Mouse (Mus musculus): ENCODE measurements around the gene Ahnak. TPM values are rescaled to one million over a fixed set of nuclear protein-coding genes. Genes with fewer than 3 reads are reported as not detected.
A peak's percentile ranks its signal among the peaks of the same experiment; 100 is the strongest.

The Ahnak gene
- 10 to 100 TPM; 18.1 to 19.9 TPM for total RNA-seq (2021)
- long read RNA-seq, partial matches to known transcripts: 0 of 1 reads
- long read RNA-seq, other reads (novel, unspliced or antisense): 1 of 1 reads

DNA sequence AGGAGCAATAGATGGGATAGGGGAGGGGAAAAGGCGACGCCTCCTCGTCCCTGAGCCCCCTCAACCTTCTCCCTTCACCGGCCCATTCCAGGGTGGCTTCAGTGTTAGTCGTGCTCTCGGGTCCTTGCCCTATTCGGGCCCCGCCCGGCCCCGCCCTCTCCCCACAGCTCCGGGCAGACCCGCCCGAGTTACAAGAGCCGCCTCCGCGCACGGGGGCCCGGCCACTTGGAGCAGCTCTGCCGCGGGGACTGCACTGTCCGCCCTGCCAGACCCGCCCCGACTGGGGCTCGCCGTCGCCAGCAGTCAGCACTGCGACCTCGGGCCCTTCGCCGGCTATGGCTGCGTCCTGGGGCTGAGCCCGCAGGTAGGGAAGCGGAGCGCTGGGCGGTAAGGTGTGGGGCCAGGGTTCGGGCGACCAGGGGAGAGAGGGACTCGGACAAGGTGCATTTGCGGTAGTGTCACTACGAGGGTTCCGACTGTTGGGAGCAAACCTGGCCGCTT is at the start of gene Ahnak:
Gene Ahnak, plus strand, starts transcription at position 219 of the 501 bp plus-strand sequence.
- DNase-seq (ENCODE audit: low spot score in 2 of 2): no peak

GRCm38 (mm10) chr19:8940526-8941133 is 48.5 kb upstream of the Ahnak start:
- DNase-seq (ENCODE audit: low spot score in 2 of 2): no peak

GRCm38 (mm10) chr19:8941136-8941514 is 48.0 kb upstream of the Ahnak start:
- no peak for DNase-seq (ENCODE audit: low spot score in 2 of 2)

GRCm38 (mm10) chr19:8941515-8942217 is 47.4 kb upstream of the Ahnak start, which contains the start of gene Mta2:
TSS of gene Mta2 (plus strand) at chr19:8941875.
- DNase-seq (ENCODE audit: low spot score in 2 of 2): peak; percentile 91 to 95

GRCm38 (mm10) chr19:8942276-8942964 is 46.7 kb upstream of the Ahnak start:
- peak in 1 of 2 experiments; percentile 49 for DNase-seq (ENCODE audit: low spot score in 2 of 2)

GRCm38 (mm10) chr19:8943047-8943446 is 46.0 kb upstream of the Ahnak start:
- no peak for DNase-seq (ENCODE audit: low spot score in 2 of 2)

GRCm38 (mm10) chr19:8944062-8944461 is 45.0 kb upstream of the Ahnak start:
- no peak for DNase-seq (ENCODE audit: low spot score in 2 of 2)

DNA sequence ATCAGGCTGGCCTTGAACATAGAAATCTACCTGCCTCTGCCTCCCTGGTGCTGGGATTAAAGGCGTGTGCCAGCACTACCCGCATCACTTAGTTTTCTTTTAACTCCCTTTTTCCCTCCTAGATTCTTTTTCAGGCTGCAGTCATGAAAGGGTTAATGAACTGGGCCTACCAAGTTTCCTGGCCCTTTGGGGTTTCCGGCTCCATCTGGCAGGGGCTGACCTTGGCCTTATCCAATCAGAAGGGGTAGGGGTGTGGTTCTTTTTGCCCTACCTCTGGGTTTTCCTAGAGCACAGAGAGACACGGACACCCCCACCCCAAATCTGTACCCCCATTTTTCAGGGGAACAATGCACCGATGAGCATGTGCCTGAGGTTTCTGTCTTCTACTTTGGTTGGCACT is 44.3 kb upstream of the Ahnak start:
- no peak for DNase-seq (ENCODE audit: low spot score in 2 of 2)

DNA sequence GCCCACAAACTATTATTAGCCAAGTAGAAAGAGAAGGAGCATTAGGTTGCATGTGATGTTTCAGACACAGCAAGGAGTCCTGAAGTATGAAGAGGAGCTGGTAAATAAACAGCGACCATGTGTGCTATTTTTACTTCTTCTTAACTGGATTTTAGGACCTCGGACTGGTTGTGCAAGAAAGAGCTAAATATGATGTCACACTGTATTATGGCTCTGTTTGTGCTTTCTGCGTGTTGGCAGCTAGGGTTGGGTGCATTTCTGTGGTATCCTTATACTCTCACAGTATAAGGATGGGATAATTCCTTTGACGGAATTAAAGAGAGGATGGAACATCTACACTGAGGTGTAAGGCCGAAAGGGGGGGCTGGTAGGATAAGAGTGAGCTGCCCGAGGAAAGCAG is 43.8 kb upstream of the Ahnak start:
- no peak for DNase-seq (ENCODE audit: low spot score in 2 of 2)

GRCm38 (mm10) chr19:8946929-8947328 is 42.2 kb upstream of the Ahnak start:
- DNase-seq (ENCODE audit: low spot score in 2 of 2): no peak

GRCm38 (mm10) chr19:8950190-8950589 is 38.9 kb upstream of the Ahnak start:
- no peak for DNase-seq (ENCODE audit: low spot score in 2 of 2)

GRCm38 (mm10) chr19:8952241-8952640 is 36.8 kb upstream of the Ahnak start:
- no peak for DNase-seq (ENCODE audit: low spot score in 2 of 2)

DNA sequence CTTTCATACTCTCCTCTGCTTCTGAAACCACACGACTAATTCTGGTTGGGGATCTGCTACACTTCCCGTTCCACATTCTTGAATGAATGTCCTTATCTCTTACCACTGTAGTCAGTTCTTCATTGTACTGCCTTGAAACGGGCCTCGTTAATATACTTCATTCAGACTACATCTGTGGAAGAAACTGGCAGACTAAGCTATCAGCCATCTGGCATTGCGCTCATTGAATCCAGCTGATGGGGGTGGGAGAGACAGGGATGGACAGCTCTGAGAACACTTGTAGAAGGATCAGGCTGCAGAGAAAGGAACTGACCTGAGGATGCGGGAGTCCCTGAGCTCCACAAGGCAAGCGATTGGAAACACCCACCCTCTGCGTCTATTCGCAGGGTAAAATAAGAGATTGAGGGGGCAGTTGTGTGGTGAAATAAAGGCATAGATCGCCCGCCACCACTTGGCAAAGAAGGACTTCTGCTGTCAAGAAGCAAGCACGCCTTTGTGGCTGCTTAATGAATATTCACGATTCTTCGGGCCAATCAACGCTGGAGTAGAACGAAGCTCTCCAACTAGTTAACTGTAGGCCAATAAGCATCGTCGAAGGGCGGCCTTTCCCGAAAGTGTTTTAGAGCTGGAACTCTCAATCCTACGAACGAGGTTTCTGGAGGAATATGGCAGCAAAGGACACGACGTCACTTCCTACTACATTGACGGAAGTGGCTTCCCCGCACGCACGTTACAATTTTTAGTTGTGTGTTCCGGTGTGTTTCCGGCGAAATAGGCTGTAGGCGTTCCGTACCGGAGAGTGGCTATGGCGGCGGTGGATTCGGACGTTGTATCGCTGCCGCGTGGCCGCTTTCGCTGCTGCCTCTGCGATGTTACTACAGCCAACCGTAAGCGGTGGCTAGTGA is 35.7 kb upstream of the Ahnak start, which contains the start of gene Tut1:
Gene Tut1, plus strand, starts transcription at position 713 of the 905 bp plus-strand sequence.
- peak; percentile 92 to 98 for DNase-seq (ENCODE audit: low spot score in 2 of 2)

- no peak for DNase-seq (ENCODE audit: low spot score in 2 of 2)
Observed at GRCm38 (mm10) chr19:8954171-8954570, 34.9 kb upstream of the Ahnak start.

GRCm38 (mm10) chr19:8962256-8962655 is 26.8 kb upstream of the Ahnak start:
- DNase-seq (ENCODE audit: low spot score in 2 of 2): no peak

- DNase-seq (ENCODE audit: low spot score in 2 of 2): no peak
Observed at GRCm38 (mm10) chr19:8965075-8965474, 24.0 kb upstream of the Ahnak start.

- no peak for DNase-seq (ENCODE audit: low spot score in 2 of 2)
Observed at GRCm38 (mm10) chr19:8965771-8966170, 23.3 kb upstream of the Ahnak start.

DNA sequence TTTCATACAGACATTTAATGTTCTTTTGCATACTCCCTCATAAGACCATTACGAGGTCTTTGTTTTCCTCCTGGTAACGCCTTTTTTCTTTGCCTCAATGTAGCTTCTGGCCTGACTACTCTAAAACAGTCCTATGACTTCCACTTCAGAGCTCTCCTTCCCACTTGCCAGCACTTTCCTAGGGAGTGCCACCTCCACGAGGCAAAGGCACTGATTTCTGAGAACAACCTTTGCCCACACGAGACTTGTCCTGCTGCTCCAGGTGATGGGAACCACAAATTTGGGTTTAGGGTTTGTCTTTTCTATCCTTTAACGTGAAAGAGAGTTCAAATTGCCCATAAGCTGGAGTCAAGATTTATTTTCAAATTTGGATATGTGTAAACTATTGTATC is 22.9 kb upstream of the Ahnak start:
- no peak for DNase-seq (ENCODE audit: low spot score in 2 of 2)

DNA sequence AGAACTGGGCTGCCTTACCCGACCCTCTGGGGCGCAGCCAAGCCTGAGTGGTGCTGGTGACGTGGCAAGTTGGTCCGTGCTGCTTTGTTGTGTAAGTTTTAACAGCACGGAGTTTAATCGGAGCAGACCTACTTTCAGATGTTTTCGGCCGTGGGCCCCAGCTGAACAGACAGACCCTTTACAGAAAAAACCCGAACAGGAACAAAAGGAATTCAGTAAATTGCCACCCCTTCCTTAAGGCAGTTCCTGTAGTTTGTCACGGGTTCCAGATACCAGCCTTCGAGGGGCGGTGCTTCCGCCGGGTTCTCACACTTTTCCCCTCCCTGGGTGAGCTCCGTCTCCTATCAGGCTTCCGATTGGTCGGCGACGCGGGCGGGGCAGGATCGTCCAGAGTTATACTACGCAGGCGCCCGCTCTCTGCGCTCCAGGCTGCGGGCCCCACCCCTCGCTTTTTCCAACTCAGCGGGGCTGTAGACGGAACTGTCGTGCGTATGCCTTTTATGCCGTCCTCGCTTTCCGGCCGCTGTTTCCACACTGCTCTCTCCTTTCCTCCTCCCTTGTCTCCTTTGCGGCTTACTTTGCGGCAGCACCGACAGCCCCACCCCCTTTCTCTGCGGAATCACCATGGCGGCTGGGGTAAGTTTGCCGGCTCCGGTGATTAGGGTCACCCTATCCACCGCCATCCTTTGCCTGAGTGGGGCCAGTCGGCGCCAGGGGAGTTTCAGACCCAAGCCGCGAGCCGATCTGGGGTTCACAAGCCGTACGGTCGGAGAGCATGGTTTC is 22.3 kb upstream of the Ahnak start, which contains the start of gene Eef1g:
Gene Eef1g, plus strand, starts transcription at position 452 of the 783 bp plus-strand sequence.
- DNase-seq (ENCODE audit: low spot score in 2 of 2): peak; percentile 100

- DNase-seq (ENCODE audit: low spot score in 2 of 2): no peak
Observed at GRCm38 (mm10) chr19:8967373-8967743, 21.7 kb upstream of the Ahnak start.
